Comparison of ENCODE assay signal across 2 mouse cellular contexts in the genomic region with DNA sequence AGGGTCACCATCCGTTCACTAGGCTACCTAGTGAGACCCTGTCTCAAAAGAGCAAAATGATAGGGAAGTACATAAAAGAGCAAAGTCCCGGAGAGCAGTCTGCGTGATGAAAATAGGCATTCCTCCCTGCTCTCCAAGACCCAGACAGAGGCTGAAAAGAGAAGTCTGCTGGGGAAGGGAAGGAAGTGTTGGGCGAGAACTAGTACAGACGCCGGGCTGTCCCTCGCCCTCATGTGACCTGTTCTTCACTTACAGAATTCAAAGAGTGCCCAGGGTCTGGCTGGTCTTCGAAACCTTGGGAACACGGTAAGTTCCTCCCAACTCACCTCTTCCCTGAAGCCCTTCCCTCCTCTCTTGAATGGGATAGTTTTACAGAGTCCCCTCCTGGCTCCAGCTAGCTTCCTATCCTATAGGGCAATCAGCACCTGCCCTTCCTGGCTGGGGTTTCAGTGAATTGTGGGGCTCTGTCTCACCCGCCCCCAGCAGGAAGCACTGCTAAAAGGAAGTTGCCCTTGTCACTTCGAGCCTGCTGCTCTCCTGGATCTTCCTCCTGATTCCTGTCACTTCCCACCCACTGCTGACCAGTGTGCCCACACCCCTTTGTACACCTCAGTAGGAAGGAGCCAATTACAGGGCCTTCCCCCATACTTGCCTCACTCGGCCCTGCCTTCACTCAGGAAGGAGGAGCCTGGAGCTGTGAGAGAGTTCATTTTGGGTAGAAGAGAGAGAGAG.
TF ChIP-seq lines count a peak whose summit lies in the region.

No protein-coding gene starts in this region.

TF ChIP-seq in CH12.LX, 34 proteins besides CTCF, POLR2A, EP300 and RAD21:
- TF ChIP-seq IRF4 (IDR thresholded peaks at IDR 0.05; ENCODE audit: low read depth, low read length) (no peak), MAZ (IDR thresholded peaks at IDR 0.05; ENCODE audit: low read depth, low read length) (0 out of 2 replicates have a peak, but pooled peaks have one; percentile 44), JUN (IDR thresholded peaks at IDR 0.05; ENCODE audit: insufficient read depth, low read depth, low read length) (no peak), ELF1 (IDR thresholded peaks at IDR 0.05; ENCODE audit: low read depth, low read length) (0 out of 2 replicates have a peak, but pooled peaks have one; percentile 24)

TF ChIP-seq in myocyte, 11 proteins besides CTCF, POLR2A, EP300 and RAD21:
- no peak for TF ChIP-seq MYOD1 (IDR thresholded peaks at IDR 0.05; ENCODE audit: control insufficient read depth in 1 of 3, insufficient read length in 2 of 3, low read depth in 2 of 3)
- TF ChIP-seq USF1 (IDR thresholded peaks at IDR 0.05; ENCODE audit: low read depth): no peak
- TF ChIP-seq SRF (IDR thresholded peaks at IDR 0.05; ENCODE audit: control insufficient read depth, insufficient read length, low read depth): no peak
- no peak for TF ChIP-seq MYOG (IDR thresholded peaks at IDR 0.05; ENCODE audit: control insufficient read depth in 1 of 3, insufficient read depth in 1 of 3, insufficient read length in 2 of 3, low read depth in 2 of 3)
- no peak for TF ChIP-seq TCF3 (IDR thresholded peaks at IDR 0.05; ENCODE audit: insufficient read length, low read depth)
- no peak for TF ChIP-seq TCF12 (IDR thresholded peaks at IDR 0.05; ENCODE audit: insufficient read depth, poor library complexity, severe bottlenecking)
